Mouse (Mus musculus) gastrocnemius, postnatal 25 days (tissue): ENCODE measurements around the gene Asb8. TPM values are rescaled to one million over a fixed set of nuclear protein-coding genes. Genes with fewer than 3 reads are reported as not detected.

ENCODE experiments used
- total RNA-seq, 2 experiments: library from RNA; stranded (reverse); gene quantifications; 1 replicate in 1 of 2; 2 replicates in 1 of 2; pipeline ENCODE4 v1.2.3; 2021

The Asb8 gene
- total RNA-seq, 2 experiments from 2014 or later: 102 to 145 TPM

Other genes with a start within 250 kb of the Asb8 start
- gene Tmem106c, start 201.4 kb downstream of the Asb8 start, total RNA-seq: 1 to 10 TPM; 4.8 to 7.1 TPM
- 1 to 10 TPM; 1.9 to 6.3 TPM for gene Col2a1, start 160.9 kb downstream of the Asb8 start, total RNA-seq
- 1,000 to 10,000 TPM; 2,083 to 2,117 TPM for gene Pfkm, start 73.0 kb downstream of the Asb8 start, total RNA-seq
- 1 to 10 TPM; 6.7 to 6.9 TPM for gene Senp1, start 71.9 kb downstream of the Asb8 start, total RNA-seq
- not detected for gene Ccdc184, start 1.5 kb upstream of the Asb8 start, total RNA-seq
- gene Olfr288, start 29.9 kb upstream of the Asb8 start, total RNA-seq: not detected
- not detected for gene Gm44579, start 55.4 kb upstream of the Asb8 start, total RNA-seq
- not detected for gene Olfr287, start 55.4 kb upstream of the Asb8 start, total RNA-seq
- gene Olfr286, start 68.8 kb upstream of the Asb8 start, total RNA-seq: not detected
- gene H1fnt, start 91.7 kb upstream of the Asb8 start, total RNA-seq: not detected
- 10 to 100 TPM; 11.0 to 11.9 TPM for gene Zfp641, start 130.5 kb upstream of the Asb8 start, total RNA-seq
- gene Olfr285, start 151.7 kb upstream of the Asb8 start, total RNA-seq: not detected
- not detected for gene Olfr284, start 175.4 kb upstream of the Asb8 start, total RNA-seq
- gene Olfr283, start 215.3 kb upstream of the Asb8 start, total RNA-seq: not detected